Mouse (Mus musculus): ENCODE data around the gene Lst1. TPM values are rescaled to one million over a fixed set of nuclear protein-coding genes. Genes with fewer than 3 reads are reported as not detected.

The Lst1 gene
- total RNA-seq, 2 experiments from 2014 or later = 7.7 to 11.1 TPM

- no peak for DNase-seq (ENCODE audit: low spot score in 2 of 2)
These were observed 28.6 kb downstream of the Lst1 start for GRCm38 (mm10) chr17:35159638-35160037.

DNA sequence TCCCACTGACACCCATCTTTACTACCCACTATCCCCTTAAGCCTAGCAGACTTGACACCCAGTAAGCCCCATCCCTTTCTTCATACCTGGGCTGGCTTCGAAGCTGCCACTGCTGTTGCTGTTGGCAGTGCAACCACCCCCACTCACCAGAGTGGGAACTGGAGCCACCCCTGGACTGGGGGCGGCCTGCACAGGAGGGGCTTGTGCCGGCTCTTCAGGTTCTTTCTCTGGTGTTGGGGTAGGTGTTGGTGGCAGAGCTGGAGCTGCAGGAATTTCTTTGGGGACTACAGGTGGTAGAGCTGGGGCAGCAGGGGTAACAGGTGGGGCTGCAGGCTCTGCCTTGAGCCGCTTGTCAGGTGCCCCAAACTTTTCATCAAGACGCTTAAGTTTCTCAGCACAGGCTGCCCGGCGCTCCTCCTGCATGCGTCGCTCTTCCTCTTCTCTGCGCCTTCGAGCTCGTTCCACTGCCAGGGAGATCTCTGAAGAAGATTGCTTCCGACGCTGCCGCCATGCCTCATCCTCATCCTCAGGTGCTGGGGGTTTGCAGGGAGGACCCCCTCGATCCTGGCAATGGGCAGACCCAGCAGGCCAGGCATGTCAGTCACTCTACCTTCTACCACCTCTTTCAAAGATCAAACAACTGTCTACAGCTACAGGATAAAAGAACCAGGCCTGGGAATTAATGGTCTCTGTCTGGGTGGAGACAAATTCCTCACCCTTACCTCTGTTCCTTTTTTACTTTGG lies 29.2 kb downstream of the Lst1 start:
- DNase-seq (ENCODE audit: low spot score in 2 of 2) = no peak

- no peak for DNase-seq (ENCODE audit: low spot score in 2 of 2)
These were observed 30.5 kb downstream of the Lst1 start for GRCm38 (mm10) chr17:35157661-35158175.

- no peak for DNase-seq (ENCODE audit: low spot score in 2 of 2)
These were observed 31.0 kb downstream of the Lst1 start for GRCm38 (mm10) chr17:35157254-35157653.

- no peak for DNase-seq (ENCODE audit: low spot score in 2 of 2)
These were observed 31.6 kb downstream of the Lst1 start for GRCm38 (mm10) chr17:35156461-35157200.

- DNase-seq (ENCODE audit: low spot score in 2 of 2) = no peak
These were observed 32.8 kb downstream of the Lst1 start for GRCm38 (mm10) chr17:35155451-35155850.

DNA sequence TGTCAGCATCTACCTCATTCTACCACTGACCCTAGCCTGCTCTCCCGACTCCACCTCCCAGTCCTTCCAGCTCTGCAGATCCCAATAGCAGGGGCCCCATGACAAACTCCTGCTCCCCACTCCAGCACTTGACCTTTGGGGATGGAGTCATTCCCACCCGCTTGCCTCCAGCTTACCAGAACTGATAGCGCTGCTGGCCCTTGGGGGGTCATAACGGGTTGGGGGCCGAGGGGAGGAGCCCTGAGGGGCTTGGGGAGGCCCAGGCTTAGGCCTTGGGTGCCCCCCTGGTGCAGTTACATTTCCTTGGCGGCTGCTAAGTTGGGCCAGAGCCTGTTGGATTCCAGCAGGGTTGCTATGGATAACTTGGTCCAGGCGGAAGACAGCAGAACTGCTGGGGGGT lies 33.6 kb downstream of the Lst1 start:
- no peak for DNase-seq (ENCODE audit: low spot score in 2 of 2)

DNA sequence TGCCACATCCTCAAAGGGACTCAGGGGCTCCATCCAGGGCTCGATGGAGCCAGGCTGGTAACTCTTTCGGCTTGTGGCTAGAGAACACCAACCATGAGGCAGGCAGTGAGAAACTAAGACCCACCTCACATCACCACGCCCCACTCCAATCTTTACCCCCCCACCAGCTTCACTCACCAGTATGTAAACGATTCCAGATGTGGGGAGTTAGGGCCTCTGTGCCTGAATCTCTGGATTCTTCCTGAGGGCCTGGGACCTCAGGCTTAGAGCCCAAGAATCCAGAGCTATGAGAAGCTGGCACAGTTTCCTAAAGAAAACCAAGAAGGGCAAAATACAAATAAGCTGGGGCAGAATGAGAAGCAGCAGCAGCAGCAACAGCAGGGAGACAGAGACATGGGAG lies 34.3 kb downstream of the Lst1 start:
- no peak for DNase-seq (ENCODE audit: low spot score in 2 of 2)

- no peak for DNase-seq (ENCODE audit: low spot score in 2 of 2)
These were observed 35.2 kb downstream of the Lst1 start for GRCm38 (mm10) chr17:35153077-35153476.

DNA sequence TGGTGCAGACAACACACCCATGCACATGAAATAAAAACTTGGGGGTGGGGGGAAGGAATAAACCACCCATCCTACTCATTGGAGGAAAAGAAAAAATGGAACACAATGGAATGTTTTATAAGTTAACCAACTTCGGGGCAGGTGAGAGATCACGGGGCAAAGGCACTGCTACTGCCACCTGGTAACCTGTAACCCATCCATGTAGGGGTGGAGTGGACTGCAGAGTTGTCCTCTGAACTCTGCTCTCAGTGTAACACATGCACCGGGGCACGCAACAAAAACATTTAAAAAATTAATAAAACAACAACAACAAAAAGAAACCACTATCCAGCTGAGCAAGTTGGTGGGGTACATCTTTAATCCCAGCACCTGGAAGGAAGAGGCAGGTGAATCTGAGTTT lies 36.1 kb downstream of the Lst1 start:
- DNase-seq (ENCODE audit: low spot score in 2 of 2) = no peak

- DNase-seq (ENCODE audit: low spot score in 2 of 2) = no peak
These were observed 40.2 kb downstream of the Lst1 start for GRCm38 (mm10) chr17:35147922-35148639.

- DNase-seq (ENCODE audit: low spot score in 2 of 2) = no peak
These were observed 40.9 kb downstream of the Lst1 start for GRCm38 (mm10) chr17:35147348-35147747.

- no peak for DNase-seq (ENCODE audit: low spot score in 2 of 2)
These were observed 42.1 kb downstream of the Lst1 start for GRCm38 (mm10) chr17:35146139-35146538.

GRCm38 (mm10) chr17:35141971-35142370 lies 46.3 kb downstream of the Lst1 start:
- no peak for DNase-seq (ENCODE audit: low spot score in 2 of 2)

GRCm38 (mm10) chr17:35140490-35140996 lies 47.7 kb downstream of the Lst1 start:
- no peak for DNase-seq (ENCODE audit: low spot score in 2 of 2)

DNA sequence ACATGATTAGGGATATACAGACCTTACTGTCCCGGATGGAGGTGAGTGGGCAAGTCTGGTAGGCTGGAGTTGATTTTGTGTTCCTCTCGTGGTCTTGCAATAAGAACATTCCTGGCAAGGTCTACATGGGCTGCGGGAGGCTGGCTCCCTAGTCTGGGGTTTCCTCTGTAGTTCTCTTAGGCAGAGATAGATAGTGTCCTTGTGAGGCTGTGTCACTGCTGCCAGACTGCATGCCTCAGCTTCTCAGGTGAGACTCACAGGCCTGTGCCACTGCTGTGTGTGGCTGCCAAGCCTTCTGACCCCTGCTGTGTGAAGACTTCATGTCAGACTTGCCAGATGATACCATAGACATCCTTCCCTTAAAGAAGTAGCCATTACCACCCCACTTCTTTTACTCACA lies 49.0 kb downstream of the Lst1 start:
- DNase-seq (ENCODE audit: low spot score in 2 of 2) = no peak

- no peak for DNase-seq (ENCODE audit: low spot score in 2 of 2)
These were observed 52.5 kb downstream of the Lst1 start for GRCm38 (mm10) chr17:35135591-35136320.
